Mouse (Mus musculus): ENCODE results near the gene Qpctl. TPM values are rescaled to one million over a fixed set of nuclear protein-coding genes. Genes with fewer than 3 reads are reported as not detected.
A peak's percentile ranks its signal among the peaks of the same experiment; 100 is the strongest.

Gene Qpctl
- polyA plus RNA-seq, 1 experiment from 2014 or later = 9.5 TPM

DNA sequence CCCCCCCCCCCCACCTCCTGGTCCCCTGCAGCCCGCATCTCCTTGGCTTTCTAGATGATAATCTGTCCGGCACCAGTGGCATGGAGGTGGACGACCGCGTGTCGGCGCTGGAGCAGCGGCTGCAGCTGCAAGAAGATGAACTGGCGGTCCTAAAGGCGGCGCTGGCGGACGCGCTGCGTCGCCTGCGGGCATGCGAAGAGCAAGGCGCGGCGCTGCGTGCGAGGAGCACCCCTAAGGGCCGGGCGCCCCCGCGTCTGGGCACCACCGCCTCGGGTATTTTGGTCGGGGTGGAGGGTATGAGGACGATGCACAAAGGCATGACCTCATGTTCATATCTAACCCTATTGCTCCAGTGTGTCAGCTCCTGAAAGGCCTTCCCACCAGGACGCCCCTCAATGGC lies 30.1 kb upstream of the Qpctl start:
- peak overlapping the region; percentile 30 for H3K4me3 ChIP-seq (ENCODE audit: low read depth, low read length)
- WGBS = under 1% methylated on average over 31 of the region's 32 CpGs
- H3K4me1 ChIP-seq (replicated peaks; ENCODE audit: control insufficient read depth, insufficient read depth, low read length) = peaks cover 30% of the 10 kb centered on the region
- no peak overlapping the region for H3K27ac ChIP-seq (ENCODE audit: low read depth, low read length)
- H3K4me2 ChIP-seq = peak overlapping the region; percentile 56
- DNase-seq (ENCODE audit: low spot score) (no peak), ATAC-seq (replicated peaks; ENCODE audit: low FRiP score) (peak; percentile 34; the same call in 1 of the 2 replicates)
- no peaks in the 10 kb centered on the region for H3K36me3 ChIP-seq (ENCODE audit: control insufficient read depth, insufficient read depth, low read length)
- peaks cover 44% of the 10 kb centered on the region for H3K27me3 ChIP-seq (replicated peaks; ENCODE audit: control insufficient read depth, insufficient read depth, low read length)
- no peak overlapping the region for H3K9ac ChIP-seq (ENCODE audit: low read depth, low read length)
- no peaks in the 10 kb centered on the region for H3K9me3 ChIP-seq (ENCODE audit: control insufficient read depth, low read length)

DNA sequence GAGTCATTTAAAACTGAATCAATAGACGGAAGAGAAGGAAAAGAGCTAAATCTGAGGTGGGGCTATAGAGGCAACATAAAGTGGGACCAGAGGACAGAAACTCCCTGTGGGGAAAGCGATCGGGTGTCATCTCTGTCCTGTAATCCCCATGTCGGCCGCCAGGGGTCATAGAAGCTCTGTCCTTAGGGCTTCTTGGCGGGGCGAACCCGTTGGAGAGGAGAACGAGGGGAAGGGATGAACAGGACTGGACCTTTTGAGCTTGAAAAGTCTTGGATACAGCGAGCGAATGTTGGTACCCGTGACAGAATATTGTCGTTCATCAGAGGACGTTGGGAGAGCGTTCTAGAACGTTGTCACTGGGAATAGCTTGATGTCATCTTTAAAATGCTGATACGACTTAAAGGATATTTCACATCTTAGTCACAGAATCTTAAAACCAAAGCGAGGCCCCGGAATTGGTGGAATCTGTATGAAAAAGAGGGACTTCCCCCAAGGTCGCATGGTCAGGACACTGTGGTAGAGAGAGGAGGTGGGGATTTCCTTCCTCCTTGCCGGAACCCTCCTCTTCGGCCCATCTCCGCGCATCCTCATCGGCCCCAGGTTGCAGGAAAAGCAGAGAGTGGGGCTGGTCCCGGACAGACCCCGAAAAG lies 29.5 kb upstream of the Qpctl start:
- Histone ChIP-seq H3K4me3 (ENCODE audit: low read depth, low read length) (peak overlapping the region; percentile 30; the same call in 1 of the 2 replicates), H3K4me2 (peak overlapping the region; percentile 56), H3K4me1 (replicated peaks; ENCODE audit: control insufficient read depth, insufficient read depth, low read length) (peaks cover 30% of the 10 kb centered on the region), H3K27me3 (replicated peaks; ENCODE audit: control insufficient read depth, insufficient read depth, low read length) (peaks cover 44% of the 10 kb centered on the region), H3K9me3 (ENCODE audit: control insufficient read depth, low read length) (no peaks in the 10 kb centered on the region), H3K36me3 (ENCODE audit: control insufficient read depth, insufficient read depth, low read length) (no peaks in the 10 kb centered on the region), H3K9ac (ENCODE audit: low read depth, low read length) (no peak overlapping the region), H3K27ac (ENCODE audit: low read depth, low read length) (no peak overlapping the region)
- DNase-seq (ENCODE audit: low spot score) (peak; percentile 79), ATAC-seq (replicated peaks; ENCODE audit: low FRiP score) (no peak)
- WGBS = 3% methylated on average over 27 of the region's 27 CpGs

DNA sequence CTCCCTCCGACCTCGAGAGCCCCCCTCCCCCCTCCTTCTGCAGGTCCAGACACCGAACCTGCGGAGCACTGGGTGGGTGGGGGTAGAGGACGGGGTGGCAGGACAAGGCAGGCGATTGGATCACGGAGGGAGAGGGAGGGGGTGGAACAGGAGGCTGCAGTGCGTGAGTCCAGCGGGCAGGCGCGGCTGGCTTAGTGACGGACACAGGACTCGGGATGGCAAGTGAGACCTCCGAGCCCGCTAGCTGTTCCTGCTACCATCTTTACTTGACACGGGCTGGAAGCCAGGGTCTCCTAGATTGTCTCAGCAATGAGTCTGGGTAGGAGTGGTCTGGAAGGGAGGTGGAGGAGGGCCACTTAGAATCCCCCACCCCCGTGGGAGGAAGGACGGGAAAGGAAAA lies 28.9 kb upstream of the Qpctl start:
- no peak overlapping the region for H3K9ac ChIP-seq (ENCODE audit: low read depth, low read length)
- DNase-seq (ENCODE audit: low spot score) = no peak
- no peaks in the 10 kb centered on the region for H3K36me3 ChIP-seq (ENCODE audit: control insufficient read depth, insufficient read depth, low read length)
- peaks cover 46% of the 10 kb centered on the region for H3K27me3 ChIP-seq (replicated peaks; ENCODE audit: control insufficient read depth, insufficient read depth, low read length)
- no peak for ATAC-seq (replicated peaks; ENCODE audit: low FRiP score)
- H3K4me2 ChIP-seq = peak overlapping the region; percentile 56
- H3K4me1 ChIP-seq (replicated peaks; ENCODE audit: control insufficient read depth, insufficient read depth, low read length) = peaks cover 30% of the 10 kb centered on the region
- no peaks in the 10 kb centered on the region for H3K9me3 ChIP-seq (ENCODE audit: control insufficient read depth, low read length)
- peak overlapping the region; percentile 17; the same call in 1 of the 2 replicates for H3K4me3 ChIP-seq (ENCODE audit: low read depth, low read length)
- no peak overlapping the region for H3K27ac ChIP-seq (ENCODE audit: low read depth, low read length)
- WGBS = 12% methylated on average over 18 of the region's 18 CpGs

DNA sequence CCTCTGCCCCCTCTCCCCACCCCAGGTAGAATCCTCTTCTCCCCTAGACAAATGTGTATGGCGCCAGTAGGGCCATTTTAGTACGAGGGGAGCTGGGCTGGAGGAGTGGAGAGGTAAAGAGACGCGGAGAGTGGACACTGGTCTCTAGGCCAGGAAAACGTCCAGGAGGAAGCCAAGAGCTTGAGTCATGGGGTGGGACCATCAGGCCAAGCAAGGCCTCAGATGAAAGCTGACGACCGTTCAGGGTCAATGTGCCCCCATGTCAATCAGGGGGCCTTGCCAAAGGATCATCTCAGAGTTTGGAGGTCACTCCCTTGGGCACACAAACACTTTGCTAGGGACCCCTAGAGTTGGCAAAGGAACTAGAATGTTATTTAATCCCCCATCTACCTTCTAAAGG lies 28.1 kb upstream of the Qpctl start:
- peaks cover 46% of the 10 kb centered on the region for H3K27me3 ChIP-seq (replicated peaks; ENCODE audit: control insufficient read depth, insufficient read depth, low read length)

DNA sequence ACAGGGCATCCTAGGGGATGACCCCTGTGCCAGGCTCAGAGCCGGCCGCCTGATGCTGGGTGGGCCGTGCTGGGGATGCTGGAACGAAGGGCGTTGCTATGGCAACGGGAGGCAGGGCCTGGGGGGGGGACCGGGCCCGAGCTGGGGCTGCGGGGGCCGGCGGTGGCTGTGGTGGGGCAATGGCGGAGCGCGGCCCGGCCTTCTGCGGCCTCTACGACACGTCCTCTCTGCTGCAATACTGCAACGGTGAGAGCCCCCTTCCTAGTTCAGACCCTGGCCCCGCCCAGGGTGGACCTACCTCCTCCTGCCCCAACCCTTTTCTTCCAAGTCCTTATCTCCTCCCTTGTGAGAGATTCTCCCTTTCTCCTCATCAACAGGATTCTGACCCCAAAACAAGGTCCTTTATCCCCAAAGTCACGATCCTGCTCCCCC lies 27.4 kb upstream of the Qpctl start:
- no peak overlapping the region for H3K27ac ChIP-seq (ENCODE audit: low read depth, low read length)
- H3K4me2 ChIP-seq = peak overlapping the region; percentile 45
- 8% methylated on average over 21 of the region's 21 CpGs for WGBS
- DNase-seq (ENCODE audit: low spot score) = no peak
- no peak overlapping the region for H3K9ac ChIP-seq (ENCODE audit: low read depth, low read length)
- ATAC-seq (replicated peaks; ENCODE audit: low FRiP score) = no peak
- H3K4me3 ChIP-seq (ENCODE audit: low read depth, low read length) = peak overlapping the region; percentile 18; the same call in 1 of the 2 replicates
- no peaks in the 10 kb centered on the region for H3K9me3 ChIP-seq (ENCODE audit: control insufficient read depth, low read length)
- H3K27me3 ChIP-seq (replicated peaks; ENCODE audit: control insufficient read depth, insufficient read depth, low read length) = peaks cover 46% of the 10 kb centered on the region
- peaks cover 31% of the 10 kb centered on the region for H3K4me1 ChIP-seq (replicated peaks; ENCODE audit: control insufficient read depth, insufficient read depth, low read length)
- no peaks in the 10 kb centered on the region for H3K36me3 ChIP-seq (ENCODE audit: control insufficient read depth, insufficient read depth, low read length)

More for the DNA sequence above, 28.1 kb upstream of the Qpctl start:
- Histone ChIP-seq H3K9me3 (ENCODE audit: control insufficient read depth, low read length) (no peaks in the 10 kb centered on the region), H3K4me3 (ENCODE audit: low read depth, low read length) (no peak overlapping the region), H3K4me2 (no peak overlapping the region), H3K27ac (ENCODE audit: low read depth, low read length) (no peak overlapping the region), H3K4me1 (replicated peaks; ENCODE audit: control insufficient read depth, insufficient read depth, low read length) (peaks cover 33% of the 10 kb centered on the region), H3K9ac (ENCODE audit: low read depth, low read length) (no peak overlapping the region), H3K36me3 (ENCODE audit: control insufficient read depth, insufficient read depth, low read length) (no peaks in the 10 kb centered on the region)
- 66% methylated on average over 7 of the region's 7 CpGs for WGBS
- no peak for ATAC-seq (replicated peaks; ENCODE audit: low FRiP score)
- DNase-seq (ENCODE audit: low spot score) = no peak

DNA sequence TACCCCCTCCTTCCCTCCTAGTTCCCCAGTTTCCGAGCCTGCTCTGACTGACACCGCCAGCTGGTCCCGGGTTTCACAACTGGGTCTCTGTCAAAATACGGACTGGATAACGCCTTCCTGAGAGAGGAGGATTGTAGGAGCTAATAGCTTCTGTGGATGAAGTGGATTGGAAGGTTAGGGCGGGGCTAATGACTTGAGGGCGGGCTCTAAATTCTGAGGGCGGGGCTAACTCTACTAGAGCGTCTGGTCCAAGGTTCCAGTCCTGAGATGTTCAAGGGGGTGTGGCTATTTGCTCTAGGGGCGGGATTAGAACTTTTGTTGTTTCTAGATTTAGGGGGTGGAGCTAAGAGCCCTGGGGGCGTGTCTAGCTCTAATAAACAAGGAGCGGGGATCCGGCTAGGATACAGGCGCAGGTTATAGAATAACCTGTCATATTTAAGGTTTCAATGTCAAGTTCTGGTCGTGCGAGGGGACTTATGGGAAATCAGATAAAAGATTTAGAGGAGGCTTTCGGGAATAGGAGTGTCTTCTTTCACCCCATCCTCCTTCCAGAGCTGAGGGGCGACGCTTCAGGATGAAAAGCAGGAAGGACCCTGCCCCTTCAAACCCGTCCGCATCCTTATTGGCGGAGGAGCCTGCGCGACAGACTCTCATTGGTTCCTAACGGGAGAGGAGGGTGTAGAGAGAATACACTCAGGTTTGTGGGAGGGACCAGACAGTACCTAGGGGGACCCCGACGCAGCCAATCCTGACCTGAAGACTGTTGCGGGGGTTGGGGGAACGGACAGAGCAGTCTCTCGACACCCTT lies 26.8 kb upstream of the Qpctl start, which contains the start of gene Eml2:
Gene Eml2, plus strand, starts transcription at position 714 of the 808 bp plus-strand sequence.
- ATAC-seq (replicated peaks; ENCODE audit: low FRiP score) (no peak; the same call in 1 of the 2 replicates), DNase-seq (ENCODE audit: low spot score) (no peak)
- Histone ChIP-seq H3K4me1 (replicated peaks; ENCODE audit: control insufficient read depth, insufficient read depth, low read length) (peaks cover 30% of the 10 kb centered on the region), H3K9ac (ENCODE audit: low read depth, low read length) (no peak within 1 kb of the TSS), H3K4me3 (ENCODE audit: low read depth, low read length) (peak within 1 kb of the TSS; percentile 18; the same call in 1 of the 2 replicates), H3K36me3 (ENCODE audit: control insufficient read depth, insufficient read depth, low read length) (no peaks in the 10 kb centered on the region), H3K27me3 (replicated peaks; ENCODE audit: control insufficient read depth, insufficient read depth, low read length) (peaks cover 46% of the 10 kb centered on the region), H3K4me2 (peak within 1 kb of the TSS; percentile 45), H3K27ac (ENCODE audit: low read depth, low read length) (no peak within 1 kb of the TSS), H3K9me3 (ENCODE audit: control insufficient read depth, low read length) (no peaks in the 10 kb centered on the region)
- WGBS = 2% methylated on average over 30 of the region's 30 CpGs

DNA sequence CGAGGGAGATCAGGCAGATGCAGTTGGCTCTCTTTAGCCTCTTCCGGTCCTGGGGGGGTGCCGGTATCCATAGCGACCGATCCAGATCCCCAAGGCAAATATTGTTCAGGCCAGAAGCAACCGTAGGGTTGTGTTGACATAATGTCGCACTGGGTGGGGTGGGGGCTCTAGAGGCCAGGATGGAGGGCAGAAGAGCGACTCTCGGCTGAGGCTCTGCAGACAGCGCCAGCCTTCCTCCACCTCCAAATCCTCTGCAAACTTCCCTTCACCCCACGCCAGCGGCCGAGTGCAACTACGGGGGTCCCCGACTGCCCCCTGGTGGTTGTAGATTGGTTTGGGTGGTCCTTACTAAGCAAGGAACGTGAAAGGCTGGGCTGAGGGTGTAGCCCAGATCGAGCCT lies 23.8 kb upstream of the Qpctl start:
- Histone ChIP-seq H3K4me1 (replicated peaks; ENCODE audit: control insufficient read depth, insufficient read depth, low read length) (peaks cover 20% of the 10 kb centered on the region), H3K4me2 (peak overlapping the region; percentile 56), H3K9ac (ENCODE audit: low read depth, low read length) (no peak overlapping the region), H3K36me3 (ENCODE audit: control insufficient read depth, insufficient read depth, low read length) (no peaks in the 10 kb centered on the region), H3K9me3 (ENCODE audit: control insufficient read depth, low read length) (no peaks in the 10 kb centered on the region), H3K27me3 (replicated peaks; ENCODE audit: control insufficient read depth, insufficient read depth, low read length) (peaks cover 36% of the 10 kb centered on the region), H3K4me3 (ENCODE audit: low read depth, low read length) (0 out of 2 replicates have a peak overlapping the region, but pooled peaks have one; percentile 8), H3K27ac (ENCODE audit: low read depth, low read length) (no peak overlapping the region)
- 5% methylated on average over 17 of the region's 17 CpGs for WGBS
- peak; percentile 56 for ATAC-seq (replicated peaks; ENCODE audit: low FRiP score)
- peak; percentile 87 for DNase-seq (ENCODE audit: low spot score)

DNA sequence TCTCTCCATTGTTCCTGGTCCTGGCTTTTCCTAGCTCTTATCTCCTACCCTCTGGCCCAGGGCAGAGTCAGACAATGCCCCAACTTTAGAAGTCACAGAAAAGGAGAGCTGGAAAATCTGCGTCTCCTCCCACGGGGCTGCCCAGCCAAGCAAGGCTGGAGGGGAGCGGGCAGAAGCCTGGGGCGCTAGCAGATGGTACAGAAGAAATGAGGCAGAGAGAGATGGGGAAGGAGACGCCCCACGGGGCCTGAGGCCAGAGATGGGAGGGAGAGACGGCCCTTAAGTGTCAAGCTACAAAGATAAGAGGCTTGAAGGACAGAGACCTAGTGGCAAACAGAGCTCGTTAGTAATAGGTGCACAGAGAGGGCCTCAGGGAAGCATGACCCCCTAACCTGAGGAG lies 22.7 kb upstream of the Qpctl start:
- Histone ChIP-seq H3K27me3 (replicated peaks; ENCODE audit: control insufficient read depth, insufficient read depth, low read length) (peaks cover 25% of the 10 kb centered on the region), H3K4me1 (replicated peaks; ENCODE audit: control insufficient read depth, insufficient read depth, low read length) (peaks cover 18% of the 10 kb centered on the region), H3K36me3 (ENCODE audit: control insufficient read depth, insufficient read depth, low read length) (no peaks in the 10 kb centered on the region), H3K27ac (ENCODE audit: low read depth, low read length) (no peak overlapping the region), H3K9me3 (ENCODE audit: control insufficient read depth, low read length) (peaks cover 2% of the 10 kb centered on the region; the same call in 1 of the 2 replicates), H3K9ac (ENCODE audit: low read depth, low read length) (peak overlapping the region; percentile 2; the same call in 1 of the 2 replicates), H3K4me2 (no peak overlapping the region), H3K4me3 (ENCODE audit: low read depth, low read length) (no peak overlapping the region)
- DNase-seq (ENCODE audit: low spot score) (no peak), ATAC-seq (replicated peaks; ENCODE audit: low FRiP score) (no peak)
- WGBS = 32% methylated on average over 8 of the region's 8 CpGs
